Mouse (Mus musculus): ENCODE measurements around the gene Igfbp6.
A peak's percentile ranks its signal among the peaks of the same experiment; 100 is the strongest.

Igfbp6 gene

DNA sequence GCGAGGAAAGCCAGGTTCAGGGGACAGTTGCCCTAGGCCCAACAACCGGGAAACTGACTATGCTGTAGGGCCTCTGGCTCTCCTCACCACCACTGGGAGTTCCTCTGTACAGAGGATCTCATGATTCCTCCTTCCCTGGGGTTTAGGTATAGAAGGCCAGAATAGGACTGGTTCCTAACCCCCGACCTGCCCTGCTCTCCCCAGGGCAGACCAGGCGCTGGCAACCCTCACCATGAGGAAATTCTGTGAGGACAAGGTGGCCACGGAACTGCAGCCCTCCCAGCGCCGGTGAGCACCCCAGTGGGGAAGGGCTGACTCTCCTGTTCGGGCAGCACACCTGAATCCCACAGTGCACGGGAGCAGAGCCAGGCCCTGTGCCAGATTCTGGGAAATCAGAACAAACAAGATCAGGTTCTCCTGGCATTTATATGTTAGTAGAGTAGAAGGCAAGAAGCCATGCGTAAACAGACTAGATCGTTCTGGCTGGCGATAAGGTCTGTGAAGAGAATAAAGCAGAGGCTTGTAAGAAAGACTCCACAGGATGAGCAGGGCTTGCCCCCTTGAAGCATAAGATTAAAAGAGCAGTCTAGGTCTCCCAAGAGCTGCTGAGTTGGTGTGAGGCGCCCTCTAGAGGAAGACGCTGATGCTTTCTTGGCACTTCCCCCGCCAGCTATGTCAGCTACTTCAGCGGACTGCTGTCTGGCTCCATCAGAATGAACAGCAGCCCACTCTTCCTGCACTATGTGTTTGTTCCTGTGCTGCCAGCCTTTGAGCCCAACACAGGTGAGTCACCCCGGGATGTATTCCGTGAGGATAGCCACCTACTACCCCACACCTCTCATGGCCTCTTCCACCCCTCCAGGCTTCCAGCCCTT, 35.3 kb upstream of the Igfbp6 start:
- peak; percentile 80 for DNase-seq (ENCODE audit: extremely low read depth, low read depth)

GRCm38 (mm10) chr15:102110271-102110670, 33.9 kb upstream of the Igfbp6 start:
- no peak for DNase-seq (ENCODE audit: extremely low read depth, low read depth)

DNA sequence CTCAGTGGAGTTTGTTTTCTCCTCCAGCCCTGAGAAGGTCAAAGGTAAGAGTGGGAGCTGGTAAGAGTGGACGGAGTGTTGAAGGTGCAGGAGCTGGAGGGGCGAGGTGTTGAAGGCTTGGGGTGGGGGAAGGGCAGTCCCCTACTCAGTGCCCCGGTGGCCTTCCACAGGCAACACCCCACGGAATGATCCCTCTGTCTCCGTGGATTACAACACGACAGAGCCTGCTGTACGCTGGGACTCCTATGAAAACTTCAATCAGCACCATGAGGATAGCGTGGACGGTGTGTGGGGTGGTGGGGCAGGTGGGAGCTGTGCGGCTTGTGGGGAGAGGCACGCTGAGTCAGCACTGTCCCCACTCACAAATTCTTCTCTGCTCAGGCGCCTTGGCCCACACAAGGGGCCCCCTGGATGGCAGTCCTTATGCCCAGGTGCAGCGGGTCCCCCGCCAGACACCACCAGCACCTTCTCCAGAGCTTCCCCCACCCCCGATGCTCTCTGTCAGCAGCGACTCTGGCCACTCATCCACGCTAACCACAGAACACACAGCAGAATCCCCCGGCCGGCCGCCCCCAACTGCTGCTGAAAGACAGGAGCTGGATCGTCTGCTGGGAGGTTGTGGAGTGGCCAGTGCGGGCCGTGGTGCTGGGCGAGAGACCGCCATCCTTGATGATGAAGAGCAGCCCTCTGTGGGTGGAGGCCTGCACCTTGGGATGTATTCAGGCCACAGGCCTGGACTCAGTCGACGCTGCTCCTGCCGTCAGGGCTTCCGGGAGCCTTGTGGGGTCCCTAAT, 33.3 kb upstream of the Igfbp6 start:
- no peak for DNase-seq (ENCODE audit: extremely low read depth, low read depth)

- no peak for DNase-seq (ENCODE audit: extremely low read depth, low read depth)
Observed at GRCm38 (mm10) chr15:102111495-102111829, 32.7 kb upstream of the Igfbp6 start.

DNA sequence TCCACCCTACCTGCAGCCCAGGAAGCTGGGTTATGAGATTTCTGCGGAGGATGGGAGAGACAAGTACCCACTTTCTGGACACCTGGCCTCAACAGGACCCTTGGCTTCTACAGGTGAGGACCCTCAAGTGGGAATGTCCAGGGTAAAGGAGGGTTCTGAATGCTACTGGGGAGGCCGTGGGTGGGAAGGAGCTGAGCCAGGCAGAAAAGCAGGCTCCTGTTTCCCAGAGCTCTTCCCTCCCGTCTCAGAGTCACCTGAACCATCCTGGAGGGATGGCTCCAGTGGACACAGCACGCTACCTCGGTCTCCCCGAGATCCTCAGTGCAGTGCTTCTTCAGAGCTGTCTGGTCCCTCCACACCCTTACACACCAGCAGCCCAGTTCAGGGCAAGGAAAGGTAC, 32.0 kb upstream of the Igfbp6 start:
- no peak for DNase-seq (ENCODE audit: extremely low read depth, low read depth)

GRCm38 (mm10) chr15:102112827-102113226, 31.3 kb upstream of the Igfbp6 start:
- DNase-seq (ENCODE audit: extremely low read depth, low read depth), result no peak

DNA sequence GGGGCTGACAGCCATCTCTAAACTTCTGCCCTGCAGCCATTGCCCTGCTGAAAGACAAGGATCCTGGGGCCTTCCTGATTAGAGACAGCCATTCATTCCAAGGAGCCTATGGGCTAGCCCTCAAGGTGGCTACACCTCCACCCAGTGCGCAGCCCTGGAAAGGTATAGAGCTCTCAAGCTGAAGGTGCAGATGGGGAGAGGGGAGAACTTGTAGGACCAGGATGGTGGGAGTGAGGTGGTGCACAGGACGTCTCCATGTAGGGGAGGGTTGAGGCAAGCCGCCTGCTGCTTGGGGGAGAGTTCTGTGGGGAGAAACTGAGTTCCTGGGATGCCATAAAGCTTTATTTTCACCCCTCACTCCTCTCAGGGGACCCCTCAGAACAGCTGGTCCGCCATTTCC, 30.5 kb upstream of the Igfbp6 start:
- DNase-seq (ENCODE audit: extremely low read depth, low read depth), result no peak

- DNase-seq (ENCODE audit: extremely low read depth, low read depth), result no peak
Observed at GRCm38 (mm10) chr15:102114651-102115260, 29.4 kb upstream of the Igfbp6 start.

GRCm38 (mm10) chr15:102115731-102116231, 28.4 kb upstream of the Igfbp6 start:
- DNase-seq (ENCODE audit: extremely low read depth, low read depth), result no peak

GRCm38 (mm10) chr15:102116753-102117415, 27.3 kb upstream of the Igfbp6 start:
- no peak for DNase-seq (ENCODE audit: extremely low read depth, low read depth)

- no peak for DNase-seq (ENCODE audit: extremely low read depth, low read depth)
Observed at GRCm38 (mm10) chr15:102117461-102118443, 26.4 kb upstream of the Igfbp6 start.

GRCm38 (mm10) chr15:102118591-102118990, 25.6 kb upstream of the Igfbp6 start:
- no peak for DNase-seq (ENCODE audit: extremely low read depth, low read depth)

DNA sequence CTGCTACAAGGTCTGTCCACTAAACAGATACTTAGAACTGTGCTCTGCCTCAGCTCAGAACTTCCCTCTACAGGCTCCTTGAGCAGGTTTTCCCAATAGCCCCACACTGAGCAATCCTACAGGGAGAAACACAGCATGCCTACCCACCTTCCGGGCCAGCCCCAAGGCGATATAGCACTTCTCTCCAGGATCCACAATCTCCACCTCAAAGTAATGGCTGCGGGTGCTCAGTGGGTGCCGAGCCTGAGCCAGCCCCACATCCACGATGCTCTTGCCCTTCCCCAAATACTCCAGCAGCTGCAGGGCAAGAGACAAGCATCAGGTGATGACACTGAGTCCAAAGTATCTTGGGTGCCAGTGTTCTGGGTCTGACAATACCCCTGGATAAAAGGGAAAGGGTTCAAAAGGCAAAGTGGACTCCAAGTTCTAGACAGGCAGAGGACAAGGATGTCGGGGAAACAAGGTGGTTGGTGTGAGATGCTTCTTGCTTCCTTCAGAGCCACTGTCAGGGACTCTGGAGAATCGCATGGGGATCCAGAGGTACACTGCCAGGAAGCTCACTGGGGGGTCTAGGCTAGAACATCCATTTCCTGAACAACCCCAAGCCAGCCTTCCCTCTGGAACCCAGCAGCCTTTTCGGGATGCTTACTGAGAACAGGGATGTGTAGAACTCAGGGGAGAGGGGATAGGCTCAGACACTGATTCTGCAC, 24.9 kb upstream of the Igfbp6 start:
- DNase-seq (ENCODE audit: extremely low read depth, low read depth), result no peak

DNA sequence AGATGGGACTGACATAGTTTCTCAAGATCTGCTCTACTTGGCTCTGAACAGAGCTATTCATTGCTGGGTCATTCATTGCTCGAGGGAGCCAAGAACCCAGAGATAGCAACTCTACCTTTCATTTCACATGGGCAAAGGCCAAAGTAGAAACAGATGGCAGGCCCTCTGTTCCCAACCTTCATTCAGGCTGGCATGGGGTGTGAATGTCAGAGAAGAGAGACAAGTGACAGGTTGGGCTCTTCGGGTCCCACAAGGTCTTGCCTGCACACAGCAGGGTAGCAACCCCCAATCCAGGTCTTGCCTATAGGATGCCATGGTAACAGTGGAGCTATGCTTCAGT, 24.4 kb upstream of the Igfbp6 start:
- no peak for DNase-seq (ENCODE audit: extremely low read depth, low read depth)

- DNase-seq (ENCODE audit: extremely low read depth, low read depth), result no peak
Observed at GRCm38 (mm10) chr15:102120530-102120929, 23.6 kb upstream of the Igfbp6 start.

- DNase-seq (ENCODE audit: extremely low read depth, low read depth), result no peak
Observed at GRCm38 (mm10) chr15:102126303-102126702, 17.9 kb upstream of the Igfbp6 start.

DNA sequence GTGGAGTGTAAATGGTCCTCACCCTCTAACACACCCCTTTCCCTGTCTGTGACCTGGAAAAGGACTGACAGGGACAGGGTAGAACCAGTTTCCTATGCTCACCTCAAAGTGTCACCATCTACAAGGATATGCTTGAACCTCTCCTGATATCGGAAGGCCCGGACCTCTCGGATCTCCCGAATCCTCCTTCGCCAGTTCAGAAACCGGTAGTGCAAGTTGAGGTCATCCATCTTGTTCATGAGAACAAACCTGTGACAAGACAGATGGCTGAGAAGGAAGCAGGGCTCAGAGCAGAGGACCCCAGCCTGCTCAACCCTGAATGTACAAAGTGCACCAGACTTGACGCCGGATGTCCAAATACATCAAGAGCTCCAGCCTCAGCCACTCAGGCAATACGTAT, 10.8 kb upstream of the Igfbp6 start:
- no peak for DNase-seq (ENCODE audit: extremely low read depth, low read depth)

DNA sequence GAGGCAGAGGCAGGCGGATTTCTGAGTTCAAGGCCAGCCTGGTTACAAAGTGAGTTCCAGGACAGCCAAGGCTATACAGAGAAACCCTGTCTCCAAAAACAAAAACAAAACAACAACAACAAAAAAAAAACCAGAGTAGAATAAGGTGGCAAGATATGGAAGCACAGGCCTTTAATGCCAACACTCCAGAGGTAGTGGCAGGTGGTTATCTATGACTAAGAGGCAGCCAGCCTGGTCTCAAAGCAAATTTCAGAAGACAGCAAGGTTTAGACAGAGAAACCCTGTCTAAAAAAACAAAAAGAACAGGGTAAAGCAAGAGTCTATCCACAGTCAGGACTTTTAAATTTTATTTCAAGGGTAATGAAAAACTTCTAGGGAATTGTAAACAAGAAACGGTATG, 9.5 kb upstream of the Igfbp6 start:
- DNase-seq (ENCODE audit: extremely low read depth, low read depth), result no peak

GRCm38 (mm10) chr15:102135522-102136128, 8.5 kb upstream of the Igfbp6 start:
- DNase-seq (ENCODE audit: extremely low read depth, low read depth), result no peak

Data from MEL-GATA-1-ER (cell line).